Mouse (Mus musculus): ENCODE measurements at regions not wholly inside any gene's neighbourhood (a gene's known extent, or its start where the extent isn't known, plus 50 kb on each side); places are given as distances from the start of the nearest gene placed in this dataset.

DNA sequence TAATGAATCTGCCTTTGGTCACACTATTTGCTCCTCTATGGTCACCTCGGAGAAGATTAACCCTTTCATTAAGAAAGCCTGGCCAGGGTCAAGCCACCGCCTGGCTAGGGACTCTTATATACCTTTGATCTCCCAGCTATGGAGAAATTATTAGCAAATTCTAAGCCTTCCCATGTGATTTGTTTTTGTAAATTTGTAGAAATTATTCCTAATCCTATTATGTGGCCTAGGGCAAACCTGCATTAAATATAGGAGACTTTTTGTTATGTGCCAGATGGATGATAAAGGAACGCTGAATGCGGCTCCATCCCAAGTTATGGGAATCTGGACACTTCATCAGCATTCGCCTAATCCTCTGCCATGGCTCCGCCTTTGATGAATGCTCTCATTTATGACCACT is 70.4 kb upstream of the Tmco5 start:
- no peak for DNase-seq (ENCODE audit: low read depth, low spot score)

DNA sequence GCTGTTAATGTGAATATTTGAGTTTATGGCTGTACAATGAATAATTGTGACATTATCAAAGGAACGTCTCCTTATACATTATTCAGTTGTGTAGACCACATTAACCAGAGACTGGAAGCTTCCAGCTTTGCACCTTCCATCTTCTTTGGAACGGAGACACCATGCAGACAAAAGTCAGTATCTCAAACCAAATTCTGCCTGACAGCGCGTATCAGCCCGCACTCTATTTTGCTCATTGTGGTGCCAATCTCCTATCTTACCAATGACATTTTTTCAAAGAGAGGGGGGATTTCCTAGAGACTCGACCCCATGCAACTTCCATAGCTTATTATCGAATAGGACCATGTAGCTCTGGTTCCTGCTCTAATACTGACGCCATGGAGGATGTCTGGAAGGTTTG is 69.9 kb upstream of the Tmco5 start:
- DNase-seq (ENCODE audit: low read depth, low spot score): no peak

DNA sequence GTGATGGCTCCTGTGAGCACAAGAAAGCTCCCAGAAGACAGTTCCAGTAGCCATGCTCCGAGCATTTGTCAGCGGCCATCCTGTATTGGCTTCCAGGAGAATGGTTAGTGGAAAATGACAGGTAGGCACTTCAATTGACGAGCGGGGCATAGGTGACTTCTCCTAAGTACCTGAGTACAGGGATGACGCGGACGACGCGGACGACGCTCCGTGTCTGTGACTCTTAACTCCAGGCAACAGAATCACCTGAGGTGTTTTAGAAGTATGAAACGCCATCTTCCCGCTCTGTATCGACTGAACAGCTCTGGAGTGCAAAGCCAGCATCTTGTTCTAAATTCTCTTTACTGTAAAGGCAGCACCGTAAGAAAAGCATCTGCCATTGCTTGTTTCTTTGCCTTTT is 68.4 kb upstream of the Tmco5 start:
- no peak for DNase-seq (ENCODE audit: low read depth, low spot score)

DNA sequence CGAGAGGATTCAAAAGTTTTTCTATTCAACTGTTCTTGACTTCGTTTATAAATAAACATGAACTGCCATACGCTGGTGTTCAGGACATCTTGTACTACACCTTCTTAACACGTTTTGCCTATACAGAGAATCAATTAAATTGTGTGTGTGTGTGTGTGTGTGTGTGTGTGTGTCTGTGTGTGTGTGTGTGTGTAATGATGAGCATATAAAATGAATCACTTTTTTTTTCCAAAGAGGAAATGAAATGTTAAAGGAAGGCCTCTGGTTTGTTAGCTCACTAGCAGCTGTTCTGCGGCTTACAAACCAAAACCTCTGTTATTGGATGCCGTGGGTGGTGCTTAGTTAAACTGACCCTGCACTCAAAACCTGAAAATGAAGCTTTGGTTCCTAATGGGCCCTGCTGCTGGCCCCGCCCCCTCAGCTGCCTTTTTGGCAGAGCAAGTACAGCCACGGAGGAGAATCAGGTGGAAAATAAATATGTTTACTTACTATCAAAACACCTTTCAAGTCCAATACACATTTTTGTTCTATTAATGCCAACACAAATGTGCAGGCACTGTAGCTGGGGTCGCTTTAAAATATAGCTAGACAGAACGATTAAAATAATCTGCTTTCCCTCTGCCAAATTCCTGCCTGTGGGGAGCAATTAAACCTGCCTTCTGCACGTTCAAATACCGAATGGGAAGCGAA is 65.5 kb upstream of the Tmco5 start:
- DNase-seq (ENCODE audit: low read depth, low spot score): no peak

DNA sequence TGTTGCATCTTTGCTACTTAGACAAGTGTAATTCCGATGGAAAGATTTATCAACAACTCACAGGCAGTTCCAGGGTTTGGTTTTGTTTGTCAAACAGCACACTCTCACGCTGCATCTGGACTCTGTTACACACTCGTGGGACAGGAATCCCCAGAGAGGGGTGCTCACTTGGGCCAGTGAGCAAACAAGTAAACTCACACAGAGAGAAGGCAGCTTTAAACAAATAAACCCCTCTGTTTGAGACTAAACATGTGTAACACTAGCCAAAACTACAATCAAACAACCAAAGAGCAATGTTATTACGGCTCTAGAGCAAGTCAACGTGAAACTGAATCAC is 65.0 kb upstream of the Tmco5 start:
- no peak for DNase-seq (ENCODE audit: low read depth, low spot score)

DNA sequence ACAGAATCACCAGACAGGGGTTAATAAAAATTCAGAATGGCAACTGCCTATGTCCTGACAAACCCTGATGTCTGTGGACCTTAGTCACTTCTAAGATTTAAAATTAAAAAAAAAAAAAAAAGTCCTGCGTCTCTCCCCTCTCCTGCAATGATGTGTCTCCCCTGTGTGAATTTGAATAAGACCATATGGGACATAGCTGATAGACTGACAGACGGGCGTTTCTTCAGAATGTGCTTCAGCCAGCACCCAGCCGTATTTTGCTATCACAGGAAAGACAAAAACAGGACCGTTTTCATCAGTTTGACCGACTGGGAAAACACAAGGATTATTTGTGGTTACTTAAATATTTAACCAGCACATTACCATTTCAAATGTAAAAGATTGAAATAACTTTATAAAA is 61.4 kb upstream of the Tmco5 start:
- no peak for DNase-seq (ENCODE audit: low read depth, low spot score)

DNA sequence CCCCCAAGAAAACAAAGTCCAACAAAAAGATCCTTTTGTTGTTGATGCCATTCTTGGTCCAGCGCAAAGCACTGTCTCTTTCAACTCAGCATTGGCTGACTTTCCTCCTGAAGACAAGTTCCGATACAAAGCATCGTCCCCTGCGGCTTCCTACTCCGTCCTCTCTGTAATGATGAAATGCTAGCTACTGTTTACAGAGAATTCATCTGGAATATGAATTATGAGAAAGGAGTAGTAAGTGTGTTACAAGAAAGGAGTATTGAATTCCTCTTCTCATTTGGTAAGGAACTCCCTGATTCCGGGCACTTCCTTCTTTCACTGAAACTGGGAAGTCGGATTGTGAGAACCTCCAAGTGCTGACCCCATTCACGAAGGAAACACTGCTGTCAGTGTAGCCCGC is 60.9 kb upstream of the Tmco5 start:
- DNase-seq (ENCODE audit: low read depth, low spot score): no peak

DNA sequence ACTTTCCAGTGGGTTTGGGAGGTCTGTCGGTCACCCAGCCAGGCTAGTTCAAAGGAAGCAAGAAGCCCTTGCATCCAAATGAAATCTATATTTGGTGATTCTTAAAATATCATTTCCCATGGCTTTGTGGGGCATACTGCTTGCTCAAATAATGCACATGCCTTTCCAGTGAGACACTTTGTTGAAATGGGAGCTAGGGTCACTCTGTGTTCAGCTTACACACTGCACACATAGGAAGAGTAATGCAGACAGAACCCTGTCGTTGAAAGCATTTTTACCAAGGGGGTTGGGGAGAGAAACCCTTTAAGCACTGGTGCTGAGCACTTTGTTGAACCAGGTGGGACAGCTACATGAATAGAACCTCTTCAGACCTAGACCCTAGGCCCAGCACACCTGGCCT is 59.9 kb upstream of the Tmco5 start:
- no peak for DNase-seq (ENCODE audit: low read depth, low spot score)

DNA sequence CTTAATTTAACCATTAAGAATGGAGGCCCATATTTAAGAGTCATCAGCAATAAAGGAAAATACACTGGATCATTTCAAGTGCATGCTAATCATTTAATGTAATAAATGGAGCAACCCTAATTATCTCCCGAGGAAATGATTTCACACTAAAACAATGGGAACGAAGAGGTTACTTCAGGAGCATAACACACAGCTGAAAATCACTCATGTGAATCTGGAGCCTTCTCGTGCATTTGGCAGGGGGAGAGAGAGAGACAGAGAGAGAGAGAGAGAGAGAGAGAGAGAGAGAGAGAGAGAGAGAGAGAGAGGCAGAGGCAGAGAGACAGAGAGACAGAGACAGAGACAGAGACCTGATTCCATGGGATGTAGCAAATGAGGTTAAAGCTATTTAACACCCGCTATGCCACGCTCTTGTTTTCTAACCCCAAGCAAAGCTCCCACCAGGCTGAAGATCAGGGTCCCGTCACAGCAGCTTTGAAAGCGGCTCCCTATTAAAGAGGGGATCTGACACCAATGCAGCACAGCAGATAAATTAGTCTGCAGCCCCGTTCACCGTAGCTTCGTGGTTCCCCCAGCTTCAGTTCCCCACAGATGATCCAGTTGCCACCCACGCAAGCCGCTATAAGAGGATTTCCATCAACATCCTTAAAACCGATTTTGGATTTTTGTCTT is 59.3 kb upstream of the Tmco5 start:
- no peak for DNase-seq (ENCODE audit: low read depth, low spot score)

DNA sequence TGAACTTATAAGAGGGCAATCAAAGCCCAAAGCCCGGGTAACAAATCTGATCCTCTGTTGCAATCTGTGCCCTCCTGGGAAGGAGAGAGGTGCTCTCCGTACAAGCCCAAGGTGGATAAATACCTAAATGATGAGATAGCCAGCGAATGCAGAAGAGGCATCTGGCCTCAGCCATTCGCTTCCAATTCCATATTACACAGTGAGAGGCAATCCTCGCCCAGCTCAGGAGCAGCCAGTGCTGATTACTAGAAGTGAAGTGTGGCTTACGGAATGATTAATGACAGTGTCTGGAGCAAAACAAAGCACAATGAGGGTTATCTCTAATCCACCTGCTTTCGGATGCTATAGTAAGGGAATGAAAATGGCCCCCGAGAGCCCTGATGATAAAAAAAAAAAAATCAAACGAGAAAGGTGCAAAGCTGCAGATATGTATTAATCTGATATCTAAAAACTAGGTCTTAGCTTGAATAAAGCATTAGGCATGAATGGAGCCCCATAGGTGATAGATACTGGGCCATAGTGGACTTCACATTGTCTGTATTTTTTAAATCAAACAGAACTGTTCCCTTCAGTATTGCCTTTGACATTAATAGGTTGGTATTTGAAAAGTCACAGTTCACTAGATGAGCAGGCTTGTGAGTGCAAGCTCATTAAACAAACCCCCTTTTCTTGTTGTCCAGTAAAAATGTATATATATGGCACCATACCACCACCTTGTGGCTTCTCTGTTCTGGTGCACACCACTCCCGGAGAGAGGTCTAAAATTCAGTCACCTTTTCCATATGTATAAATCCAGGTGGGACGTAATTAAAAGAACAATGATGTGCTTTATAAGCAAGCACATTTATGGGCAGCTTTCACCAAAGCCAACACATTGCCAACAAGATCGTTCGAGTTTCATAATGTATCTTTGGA is 57.4 kb upstream of the Tmco5 start:
- DNase-seq (ENCODE audit: low read depth, low spot score): peak; percentile 13

Data from ES-CJ7 (cell line).